Comparison of ENCODE assay signal across 11 mouse cellular contexts in the genomic region with DNA sequence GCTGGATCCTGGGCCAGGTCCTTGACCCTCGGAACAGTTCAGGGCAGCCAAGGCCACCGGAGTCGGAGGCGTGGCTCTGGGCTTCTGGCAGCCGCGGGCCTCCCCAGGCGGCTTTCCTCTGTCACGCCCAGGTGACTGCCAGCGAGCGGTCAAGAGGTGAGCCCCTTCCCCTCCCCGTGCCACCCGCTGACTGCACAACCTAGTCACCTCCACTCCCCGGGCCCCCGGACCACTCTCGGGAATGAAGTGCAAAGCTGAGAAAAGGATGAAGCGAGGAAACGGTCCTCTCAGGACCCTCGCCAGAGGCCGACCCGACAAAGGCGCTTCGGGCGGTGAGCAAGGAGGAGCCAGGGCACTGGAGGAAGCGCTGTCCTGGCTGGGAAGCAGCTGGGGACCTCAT. TPM values are rescaled to one million over a fixed set of nuclear protein-coding genes. Genes with fewer than 3 reads are reported as not detected.
DNase-seq lines count a peak whose midpoint lies in the region; ATAC-seq and TF ChIP-seq lines count a peak whose summit lies in the region.
"Not testable (repeated sequence)": the region's sequence is repeated elsewhere in the genome, so short reads cannot be mapped to it uniquely, and the experiment has no call there.
"Had no signal": no experiment of that assay in that cellular context is flagged by ENCODE, and none has a peak within 500 bp of the region (broad histone marks: within the 10 kb centered on the region; RNA-seq: fewer than 3 reads in every experiment).

No protein-coding gene starts in this region.

- not testable (repeated sequence) for TF ChIP-seq CTCF in intestine, postnatal 0 days (IDR thresholded peaks at IDR 0.05; ENCODE audit: low read depth)

- H3K27ac ChIP-seq in forebrain, embryonic 13.5 days; heart, embryonic 14.5 days (replicated peaks in 1 of 2; ENCODE audit: control insufficient read depth in 1 of 2, insufficient read depth in 1 of 2, low read depth in 2 of 2, low read length in 2 of 2); intestine, postnatal 0 days (ENCODE audit: low read depth, low read length); limb, embryonic 11.5 days (replicated peaks; ENCODE audit: low read depth, low read length): not testable (repeated sequence)

- not testable (repeated sequence) for H3K27me3 ChIP-seq in forebrain, embryonic 13.5 days; heart, embryonic 14.5 days (ENCODE audit: control insufficient read depth, insufficient read depth, low read length); intestine, postnatal 0 days (replicated peaks; ENCODE audit: control insufficient read depth, insufficient read depth, low read length); limb, embryonic 11.5 days (ENCODE audit: control insufficient read depth, insufficient read depth, low read length)

- H3K4me2 ChIP-seq in forebrain, embryonic 13.5 days, result peak overlapping the region; percentile 77
- H3K4me2 ChIP-seq in heart, embryonic 14.5 days (ENCODE audit: low read length), result peak overlapping the region; percentile 71
- H3K4me2 ChIP-seq in intestine, postnatal 0 days (replicated peaks; ENCODE audit: low read depth), result peak overlapping the region; percentile 69
- peak overlapping the region; percentile 59 for H3K4me2 ChIP-seq in limb, embryonic 11.5 days (ENCODE audit: low read depth, severe bottlenecking)

- not testable (repeated sequence) for H3K9me3 ChIP-seq in forebrain, embryonic 13.5 days (replicated peaks); heart, embryonic 14.5 days (ENCODE audit: control insufficient read depth, low read length); intestine, postnatal 0 days (ENCODE audit: control insufficient read depth); limb, embryonic 11.5 days (ENCODE audit: control insufficient read depth, low read length)

- H3K4me3 ChIP-seq in forebrain, embryonic 13.5 days, result peak overlapping the region; percentile 52
- H3K4me3 ChIP-seq in heart, embryonic 14.5 days (ENCODE audit: control insufficient read depth in 1 of 2, insufficient read depth in 1 of 2, low read depth in 1 of 2, low read length in 2 of 2), result peak overlapping the region; percentile 44 to 60
- H3K4me3 ChIP-seq in intestine, postnatal 0 days (ENCODE audit: low read depth, low read length), result peak overlapping the region; percentile 33
- peak overlapping the region; percentile 31 for H3K4me3 ChIP-seq in limb, embryonic 11.5 days (ENCODE audit: low read depth, low read length)

- peak; percentile 1 for DNase-seq in CD4-positive helper T cell, adult 2 months (ENCODE audit: low read depth, low spot score)
- DNase-seq in cerebellum, adult 9-10 months, result peak; percentile 8
- DNase-seq in limb, embryonic 11.5 days (ENCODE audit: low spot score), result peak; percentile 37
- peak; percentile 4 to 21 for DNase-seq in lung, postnatal 4 days
- peak; percentile 7 for DNase-seq in right cerebral cortex, postnatal 25 days

- WGBS in forebrain, embryonic 13.5 days, result 1% methylated on average over 24 of the region's 24 CpGs
- 1% methylated on average over 23 of the region's 24 CpGs for WGBS in heart, embryonic 14.5 days
- WGBS in intestine, postnatal 0 days, result 2% methylated on average over 19 of the region's 24 CpGs
- WGBS in limb, embryonic 11.5 days, result under 1% methylated on average over 21 of the region's 24 CpGs

- peak overlapping the region; percentile 57 for H3K9ac ChIP-seq in forebrain, embryonic 13.5 days
- H3K9ac ChIP-seq in heart, embryonic 14.5 days (ENCODE audit: low read length), result peak overlapping the region; percentile 41; the same call in 1 of the 2 replicates
- H3K9ac ChIP-seq in intestine, postnatal 0 days (ENCODE audit: low read depth, low read length); limb, embryonic 11.5 days (ENCODE audit: low read length): not testable (repeated sequence)

- H3K4me1 ChIP-seq in forebrain, embryonic 13.5 days; heart, embryonic 14.5 days (ENCODE audit: control insufficient read depth in 2 of 2, insufficient read depth in 2 of 2, low read length in 2 of 2); intestine, postnatal 0 days (replicated peaks; ENCODE audit: control insufficient read depth, insufficient read depth, low read length); limb, embryonic 11.5 days (ENCODE audit: control insufficient read depth, insufficient read depth, low read length): not testable (repeated sequence)

- ATAC-seq in forebrain, embryonic 13.5 days, result 0 out of 2 replicates have a peak, but pooled peaks have one; percentile 77
- ATAC-seq in heart, embryonic 14.5 days (ENCODE audit: insufficient number of reproducible peaks, insufficient read depth, low FRiP score, low read depth); intestine, postnatal 0 days; limb, embryonic 11.5 days (ENCODE audit: insufficient number of reproducible peaks, low FRiP score, low TSS enrichment, low read depth): not testable (repeated sequence)

- H3K36me3 ChIP-seq in forebrain, embryonic 13.5 days (ENCODE audit: poor library complexity, severe bottlenecking); heart, embryonic 14.5 days (ENCODE audit: control insufficient read depth, insufficient read depth, low read length); intestine, postnatal 0 days (ENCODE audit: control insufficient read depth, insufficient read depth); limb, embryonic 11.5 days (ENCODE audit: control insufficient read depth, insufficient read depth, low read length): not testable (repeated sequence)

RNA-seq across cellular contexts. Expression of a gene that starts 0.4 kb away (rescaled TPM):
- polyA plus RNA-seq in forebrain, embryonic 13.5 days (2015; fragmentation: Nextera tagmentation; extraction: Ambion mirVana), result 0.54 and 1.2 TPM in 2 replicates
- 0.38 and 0.61 TPM in 2 replicates for polyA plus RNA-seq in heart, embryonic 14.5 days (2014; fragmentation: Nextera tagmentation; extraction: Ambion mirVana)
- polyA plus RNA-seq in intestine, postnatal 0 days (2015; fragmentation: Nextera tagmentation; extraction: Ambion mirVana), result 0.17 and 0.24 TPM in 2 replicates
- polyA plus RNA-seq in limb, embryonic 11.5 days (2014; fragmentation: Nextera tagmentation; extraction: Ambion mirVana), result 0.16 and 0.20 TPM in 2 replicates
- polyA plus RNA-seq: erythroblast, embryonic 14.5 days had no signal

RNA-seq across cellular contexts. Expression of a gene that starts 17.8 kb away (rescaled TPM):
- polyA plus RNA-seq in forebrain, embryonic 13.5 days (2015; fragmentation: Nextera tagmentation; extraction: Ambion mirVana), result not detected in 2 replicates
- polyA plus RNA-seq in heart, embryonic 14.5 days (2014; fragmentation: Nextera tagmentation; extraction: Ambion mirVana), result not detected in 2 replicates
- not detected in 2 replicates for polyA plus RNA-seq in intestine, postnatal 0 days (2015; fragmentation: Nextera tagmentation; extraction: Ambion mirVana)
- polyA plus RNA-seq in limb, embryonic 11.5 days (2014; fragmentation: Nextera tagmentation; extraction: Ambion mirVana), result not detected in 2 replicates
- polyA plus RNA-seq: activated CD4-positive, CD25-positive, alpha-beta regulatory T cell, adult 4 months; erythroblast, embryonic 14.5 days; spleen, adult 2 months had no signal
